Mouse (Mus musculus) megakaryocyte, embryonic 14.5 days (primary cell): ENCODE results near the gene Snx25. TPM values are rescaled to one million over a fixed set of nuclear protein-coding genes. Genes with fewer than 3 reads are reported as not detected.

Source experiments
- H3K27me3 ChIP-seq: replicated peaks from 2 replicates; pipeline ENCODE3; 2012; ENCODE audit warnings: inconsistent platforms
- H3K36me3 ChIP-seq: replicated peaks from 2 replicates; pipeline ENCODE3; 2012; ENCODE audit warnings: low read length, inconsistent platforms, mixed read lengths
- H3K4me1 ChIP-seq: 2 replicates; pipeline ENCODE4 v1.6.1; 2012; ENCODE audit warnings: inconsistent platforms
- H3K4me3 ChIP-seq: replicated peaks from 2 replicates; pipeline ENCODE3; 2012; ENCODE audit warnings: moderate library complexity, mild to moderate bottlenecking, inconsistent platforms
- H3K9me3 ChIP-seq: 2 replicates; pipeline ENCODE4 v1.6.1; 2012; ENCODE audit warnings: inconsistent platforms
- FLI1 ChIP-seq: IDR thresholded peaks from 2 replicates; pipeline ENCODE4 v1.6.1; 2012; ENCODE audit warnings: low read length, inconsistent platforms, mixed read lengths
- GATA1 ChIP-seq: IDR thresholded peaks from 3 replicates; pipeline ENCODE4 v1.6.1; 2012; ENCODE audit warnings: mixed read lengths, low read length, inconsistent platforms, borderline replicate concordance
- polyA plus RNA-seq: library from polyadenylated mRNA; stranded (reverse); fragments of >175 nt; gene quantifications from 2 replicates; pipeline ENCODE4 v1.2.3, GENCODE M21; 2012; ENCODE audit warnings: low replicate concordance; ENCODE audit not compliant: insufficient read depth

Gene Snx25
- 15.4 and 16.6 TPM in 2 replicates for polyA plus RNA-seq

DNA sequence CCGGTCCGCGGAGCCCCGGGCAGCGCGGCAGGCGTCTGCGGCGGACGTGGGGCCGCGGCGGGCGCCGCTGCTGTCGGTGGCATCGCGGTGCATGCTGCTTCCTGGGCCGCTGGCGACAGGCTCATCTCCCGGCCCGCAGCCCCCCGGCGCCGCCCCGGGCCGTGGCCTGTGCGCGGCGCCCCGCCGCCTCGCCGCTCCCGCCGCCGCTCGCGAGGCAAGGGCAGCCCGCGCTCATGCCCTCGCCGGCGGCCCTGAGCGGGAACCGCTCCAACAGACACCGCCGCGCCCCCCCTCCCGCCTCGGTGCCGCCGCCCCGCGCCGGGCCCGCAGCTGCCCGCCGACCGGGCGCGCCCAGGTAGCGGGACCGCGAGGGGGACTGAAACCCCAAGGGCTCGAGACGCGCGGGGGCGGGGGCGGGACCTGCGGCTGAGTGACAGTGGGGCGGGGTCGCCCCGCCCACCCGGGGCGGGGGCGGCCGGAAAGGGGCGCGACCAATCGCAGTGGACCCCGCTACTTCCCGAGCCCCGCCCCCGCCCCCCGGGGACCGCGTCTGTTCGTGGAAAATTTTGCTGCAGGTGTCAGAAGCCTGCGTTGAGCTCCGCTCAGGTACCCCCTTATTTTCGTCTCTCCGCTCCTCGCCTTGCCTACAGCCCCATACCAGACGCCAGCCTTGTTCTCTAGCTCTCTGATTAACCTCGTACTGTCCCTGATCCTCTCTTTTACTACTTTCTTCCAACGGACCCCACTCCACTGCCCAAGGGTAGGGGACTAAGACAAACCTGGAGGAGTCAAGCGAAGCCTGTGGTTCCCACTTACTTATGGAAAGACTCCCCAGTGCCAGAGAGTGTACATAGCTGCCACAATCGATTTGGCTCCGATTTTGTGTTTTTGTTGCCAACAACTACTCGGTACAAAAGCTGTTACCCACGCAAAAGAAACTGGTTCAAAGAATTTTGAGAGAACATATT, at the start of gene Snx25:
TSS of gene Snx25 (minus strand) at position 96 of the 968 bp plus-strand sequence.
- TF ChIP-seq FLI1, result no peak
- TF ChIP-seq GATA1, result no peak
- peak within 1 kb of the TSS; percentile 97 for H3K4me3 ChIP-seq

DNA sequence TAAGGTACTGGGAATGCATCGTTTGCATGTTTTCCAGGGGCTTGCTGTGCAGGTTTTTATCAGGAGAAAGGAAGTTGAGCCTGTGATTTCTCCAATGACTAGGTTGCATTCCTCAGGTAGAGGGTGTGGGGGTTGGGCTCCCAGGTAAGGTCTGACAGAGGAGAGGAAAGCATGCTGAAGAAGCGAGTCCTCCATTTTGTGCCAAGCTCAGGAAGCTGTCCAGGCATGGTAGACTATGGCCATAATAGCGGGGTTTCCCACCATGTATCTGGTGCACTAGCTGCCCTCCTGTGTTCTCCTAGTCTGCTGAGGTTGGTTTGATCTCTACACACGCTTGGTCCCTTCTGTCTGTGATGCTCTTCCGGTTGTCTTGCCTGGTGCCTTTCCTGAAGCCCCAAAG, 45.7 kb upstream of the Snx25 start:
- no peaks in the 10 kb centered on the region for H3K9me3 ChIP-seq
- peaks cover 79% of the 10 kb centered on the region for H3K36me3 ChIP-seq
- TF ChIP-seq GATA1, result no peak
- TF ChIP-seq FLI1, result no peak

More for the DNA sequence above, at the start of gene Snx25:
- Histone ChIP-seq H3K27me3 (no peaks in the 10 kb centered on the region), H3K9me3 (no peaks in the 10 kb centered on the region), H3K36me3 (peaks cover 5% of the 10 kb centered on the region), H3K4me1 (peaks cover 54% of the 10 kb centered on the region)

DNA sequence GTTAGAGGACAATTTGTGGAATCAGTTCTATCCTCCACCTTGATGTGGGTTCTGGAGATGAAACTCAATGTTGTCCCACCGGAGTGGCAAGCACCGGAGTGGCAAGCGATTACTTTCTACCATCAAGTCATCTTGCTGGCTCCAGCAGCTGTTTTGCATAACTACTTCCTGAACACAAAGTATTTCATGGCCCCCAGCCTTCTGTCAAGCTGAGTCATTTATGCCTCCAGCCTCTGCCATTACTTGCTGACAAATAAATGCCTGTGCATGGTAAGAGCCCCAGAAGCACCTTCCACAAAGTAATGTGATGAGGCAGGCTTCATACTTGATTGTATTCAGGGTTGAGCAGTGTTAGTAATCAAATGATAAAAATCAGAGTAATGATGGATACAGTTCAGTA, 44.9 kb upstream of the Snx25 start:
- Histone ChIP-seq H3K4me3 (peak overlapping the region; percentile 28), H3K36me3 (peaks cover 82% of the 10 kb centered on the region), H3K9me3 (no peaks in the 10 kb centered on the region), H3K4me1 (peaks cover 28% of the 10 kb centered on the region), H3K27me3 (no peaks in the 10 kb centered on the region)
- no peak for TF ChIP-seq FLI1
- no peak for TF ChIP-seq GATA1

More for the DNA sequence above, 45.7 kb upstream of the Snx25 start:
- no peak overlapping the region for H3K4me3 ChIP-seq
- peaks cover 28% of the 10 kb centered on the region for H3K4me1 ChIP-seq
- H3K27me3 ChIP-seq, result no peaks in the 10 kb centered on the region

DNA sequence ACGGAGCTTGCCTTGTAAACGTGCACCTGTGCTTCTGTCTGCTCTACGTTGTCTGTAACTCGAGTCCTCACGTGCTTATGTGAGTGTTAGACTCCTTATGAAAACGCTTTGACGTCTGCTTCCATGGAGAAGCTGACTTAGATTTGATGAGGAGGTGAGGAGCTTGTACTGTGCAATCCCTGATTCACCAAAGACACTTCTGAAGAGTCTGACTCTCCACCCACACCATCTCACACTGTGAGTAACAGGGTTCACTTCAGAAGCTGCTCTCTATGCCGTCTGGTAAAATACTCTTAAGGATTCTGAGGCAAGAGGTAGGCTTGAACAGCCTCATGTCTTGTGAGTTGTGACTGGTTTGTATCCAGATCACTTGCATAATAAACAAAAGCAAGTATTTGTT, 41.1 kb upstream of the Snx25 start:
- H3K4me1 ChIP-seq, result peaks cover 21% of the 10 kb centered on the region
- H3K27me3 ChIP-seq, result no peaks in the 10 kb centered on the region
- TF ChIP-seq FLI1, result no peak
- no peak for TF ChIP-seq GATA1
- H3K36me3 ChIP-seq, result peaks cover 81% of the 10 kb centered on the region
- H3K9me3 ChIP-seq, result no peaks in the 10 kb centered on the region
- no peak overlapping the region for H3K4me3 ChIP-seq

DNA sequence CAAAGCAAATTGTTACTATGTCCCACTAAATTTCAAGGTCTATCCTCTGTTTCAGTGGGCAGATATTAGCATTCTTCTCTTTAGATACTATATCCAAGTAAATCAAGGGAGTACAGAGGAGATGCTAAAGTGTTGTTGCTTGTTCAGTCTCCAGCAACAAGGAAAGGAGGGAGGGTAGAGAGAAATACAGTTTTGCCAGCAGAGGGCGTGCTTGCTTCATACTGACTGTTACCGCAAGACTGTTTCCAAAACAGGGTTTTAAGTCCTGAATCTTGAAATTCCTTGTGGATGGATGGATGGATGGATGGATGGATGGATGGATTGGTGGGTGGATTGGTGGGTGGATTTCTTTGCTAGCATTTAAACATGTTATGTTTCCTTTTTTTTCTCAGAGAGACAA, 33.4 kb upstream of the Snx25 start:
- Histone ChIP-seq H3K4me3 (no peak overlapping the region), H3K36me3 (peaks cover 59% of the 10 kb centered on the region), H3K27me3 (no peaks in the 10 kb centered on the region), H3K9me3 (no peaks in the 10 kb centered on the region), H3K4me1 (no peaks in the 10 kb centered on the region; the same call in 1 of the 2 replicates)
- TF ChIP-seq FLI1, result no peak
- TF ChIP-seq GATA1, result no peak

DNA sequence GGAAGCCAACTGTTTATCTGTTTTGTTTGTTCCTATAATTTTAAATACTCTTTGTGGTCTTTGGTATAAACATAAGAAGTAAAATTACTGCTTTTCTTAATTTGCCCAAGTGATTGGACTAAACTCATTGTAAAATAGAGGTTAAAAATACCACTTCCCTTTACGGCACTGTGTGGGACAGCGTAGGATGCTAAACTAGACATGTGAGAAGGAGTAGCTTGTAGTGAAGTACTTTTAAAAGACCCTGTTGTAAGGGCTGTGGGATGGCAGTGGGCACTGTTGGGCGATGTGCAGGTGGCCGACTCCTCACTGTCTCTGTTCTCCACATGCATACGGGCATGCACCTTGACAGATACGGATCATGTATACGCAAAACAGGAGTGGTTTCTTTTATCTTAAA, 28.2 kb upstream of the Snx25 start:
- Histone ChIP-seq H3K4me3 (no peak overlapping the region), H3K27me3 (no peaks in the 10 kb centered on the region), H3K9me3 (no peaks in the 10 kb centered on the region), H3K36me3 (peaks cover 64% of the 10 kb centered on the region), H3K4me1 (peaks cover 11% of the 10 kb centered on the region)
- TF ChIP-seq GATA1 (no peak), FLI1 (no peak)

DNA sequence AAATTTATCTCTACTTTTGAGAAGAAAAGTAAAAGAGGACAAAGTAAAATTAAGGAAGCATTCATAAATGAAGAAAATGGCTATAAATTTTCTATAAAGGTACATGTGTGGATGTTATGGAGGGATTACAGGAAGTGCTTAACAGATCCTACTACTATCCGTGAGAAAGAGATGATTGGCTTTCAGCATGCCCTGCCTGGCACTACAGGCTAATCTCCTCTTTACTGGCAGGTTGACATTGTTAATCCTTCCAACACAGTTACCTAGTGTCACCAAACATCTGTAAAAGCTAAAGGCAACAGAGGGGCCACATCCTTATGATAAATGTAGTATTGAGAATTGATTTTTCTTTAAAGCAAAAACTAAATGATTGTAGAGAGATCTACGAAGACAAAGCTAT, 21.7 kb upstream of the Snx25 start:
- Histone ChIP-seq H3K27me3 (no peaks in the 10 kb centered on the region), H3K4me3 (no peak overlapping the region), H3K4me1 (peaks cover 22% of the 10 kb centered on the region), H3K9me3 (no peaks in the 10 kb centered on the region), H3K36me3 (peaks cover 60% of the 10 kb centered on the region)
- TF ChIP-seq FLI1, result no peak
- no peak for TF ChIP-seq GATA1

DNA sequence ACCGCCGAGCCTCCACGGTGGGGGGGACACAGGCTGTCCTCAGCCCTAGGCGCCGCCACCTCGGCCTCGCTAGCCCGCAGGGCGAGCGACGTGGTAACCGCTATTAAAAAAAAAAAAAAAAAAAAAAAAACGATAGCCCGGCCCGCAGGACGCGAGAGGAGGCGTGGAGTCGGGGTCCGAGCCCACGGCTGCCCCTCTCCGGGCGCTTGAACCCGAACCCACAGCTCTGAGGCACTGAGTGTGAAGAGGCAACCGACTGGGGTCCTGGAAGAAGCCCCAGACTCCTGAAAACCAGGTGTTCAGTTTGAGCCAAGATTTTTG, 11.9 kb upstream of the Snx25 start:
- no peaks in the 10 kb centered on the region for H3K9me3 ChIP-seq
- peak overlapping the region; percentile 97 for H3K4me3 ChIP-seq
- H3K4me1 ChIP-seq, result peaks cover 31% of the 10 kb centered on the region
- no peaks in the 10 kb centered on the region for H3K27me3 ChIP-seq
- TF ChIP-seq GATA1 (no peak), FLI1 (no peak)
- peaks cover 14% of the 10 kb centered on the region for H3K36me3 ChIP-seq

DNA sequence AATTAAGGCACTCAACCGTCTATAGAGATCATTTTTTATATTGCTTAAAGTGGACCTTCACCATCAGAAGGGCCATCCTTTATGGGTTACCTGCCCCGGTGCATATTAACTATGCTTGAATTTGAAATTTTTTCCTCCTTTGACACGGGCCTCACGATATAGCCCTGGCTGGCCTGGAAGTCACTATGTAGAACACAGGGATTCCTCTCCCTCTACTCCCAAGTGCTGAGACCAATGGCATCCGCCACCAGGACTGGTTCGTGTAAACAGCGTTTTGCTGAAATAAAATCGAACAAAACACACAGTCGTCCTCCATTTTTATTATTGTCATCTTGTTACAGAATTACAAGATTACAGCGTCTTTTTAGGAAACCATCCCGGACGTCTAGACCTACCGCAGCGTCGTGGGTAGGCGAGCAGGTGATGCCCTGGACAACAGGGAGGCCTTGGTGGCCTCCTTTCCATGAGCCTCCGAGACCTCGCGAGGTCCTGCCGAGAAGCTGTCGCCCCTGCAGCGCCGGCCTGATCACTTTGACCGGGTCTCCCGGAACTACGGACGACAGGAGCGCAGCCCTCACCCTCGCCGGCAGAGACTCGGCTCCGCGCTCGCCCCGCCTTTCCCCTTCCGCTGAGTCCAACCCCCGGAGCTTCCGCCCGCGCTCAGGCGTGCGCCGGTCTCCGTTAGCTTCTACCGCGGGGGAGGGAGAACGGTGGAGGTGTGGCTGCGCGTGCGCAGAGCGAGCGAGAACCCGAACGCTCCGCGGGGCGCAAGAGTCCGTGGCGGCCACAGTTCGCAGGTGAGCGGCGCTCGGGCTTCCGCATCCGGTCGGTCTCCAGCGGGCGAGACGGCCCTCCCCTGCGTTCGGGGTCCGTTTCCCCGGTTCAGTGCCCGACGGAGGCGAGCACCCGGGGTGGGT, 11.3 kb upstream of the Snx25 start:
- Histone ChIP-seq H3K9me3 (peaks cover 2% of the 10 kb centered on the region), H3K36me3 (peaks cover 14% of the 10 kb centered on the region), H3K27me3 (no peaks in the 10 kb centered on the region), H3K4me1 (peaks cover 31% of the 10 kb centered on the region), H3K4me3 (peak overlapping the region; percentile 97)
- no peak for TF ChIP-seq FLI1
- no peak for TF ChIP-seq GATA1
